Mouse (Mus musculus): ENCODE data around the gene Rbm20.
A peak's percentile ranks its signal among the peaks of the same experiment; 100 is the strongest.

The Rbm20 gene

DNA sequence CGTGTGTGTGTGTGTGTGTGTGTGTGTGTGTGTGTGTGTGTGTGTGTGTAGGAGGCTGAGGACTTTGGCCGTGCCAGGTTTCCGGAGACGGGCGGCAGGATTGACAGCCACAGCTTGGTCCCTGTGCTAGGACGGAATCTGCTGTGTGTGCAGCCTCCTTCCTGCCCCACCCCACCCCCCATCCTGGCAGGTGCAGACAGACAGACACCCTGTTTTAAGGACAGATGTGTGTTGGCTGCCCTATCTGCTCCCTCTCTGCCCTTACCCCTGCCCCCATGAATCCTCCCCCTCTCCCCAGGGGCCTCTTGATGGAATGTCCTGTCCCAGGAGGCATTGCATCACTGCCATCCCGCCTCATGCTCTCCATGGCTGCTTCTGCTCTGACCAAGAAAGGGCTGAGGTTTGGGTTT is 77.3 kb downstream of the Rbm20 start:
- DNase-seq (ENCODE audit: low spot score in 2 of 2) = no peak

DNA sequence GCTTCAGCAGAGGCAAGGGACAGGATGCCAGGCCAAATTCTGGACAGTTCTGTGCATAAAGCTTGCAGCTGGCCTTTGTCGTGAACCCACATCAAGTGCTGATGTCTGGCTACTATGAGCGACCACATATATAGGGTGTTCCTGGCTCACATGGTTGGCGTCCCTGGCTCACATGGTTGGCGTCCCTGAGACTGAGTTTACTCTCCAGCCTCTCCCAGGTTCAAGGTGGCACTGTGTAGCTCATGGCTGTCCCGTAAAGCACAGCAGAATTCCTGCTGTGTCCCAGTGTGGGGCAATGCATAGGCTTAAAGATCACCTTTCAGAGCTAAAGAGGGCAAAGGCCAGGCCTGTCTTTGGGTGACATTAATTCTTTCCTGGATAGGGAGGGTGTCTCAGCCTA is 78.2 kb downstream of the Rbm20 start:
- DNase-seq (ENCODE audit: low spot score in 2 of 2) = no peak

DNA sequence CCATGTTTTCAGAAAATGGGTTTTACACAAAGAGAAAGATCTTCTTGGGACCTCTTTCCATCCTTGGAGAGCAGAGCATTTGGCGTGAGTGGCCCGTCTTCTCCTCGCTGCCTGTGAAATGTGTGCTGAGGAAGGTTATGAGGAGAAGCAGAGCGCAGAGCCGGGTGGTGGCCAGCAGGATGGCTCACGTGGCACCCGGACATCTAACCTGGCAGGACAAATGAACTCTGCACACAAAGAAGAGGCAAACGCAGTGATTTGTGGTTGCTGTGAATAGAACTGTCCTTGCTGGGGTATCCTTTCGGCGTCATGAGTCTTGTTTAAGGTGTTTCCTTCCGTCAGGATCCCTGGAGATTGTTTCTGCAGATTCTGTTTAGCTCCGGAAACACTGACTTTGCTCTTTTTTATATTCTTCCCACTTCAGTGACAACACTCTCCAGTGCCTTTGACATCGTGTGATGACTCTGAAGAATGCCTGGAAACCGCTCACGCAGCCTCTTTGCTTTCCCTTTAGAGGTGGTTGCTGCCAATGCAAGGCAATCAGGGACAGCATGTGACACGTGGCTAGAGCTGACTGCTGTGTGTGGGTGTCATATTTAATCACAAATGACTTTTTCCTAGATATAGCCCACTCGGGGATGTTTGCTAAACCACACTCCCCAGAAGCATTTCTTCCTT is 80.5 kb downstream of the Rbm20 start:
- peak in 1 of 2 experiments; percentile 42 for DNase-seq (ENCODE audit: low spot score in 2 of 2)

DNA sequence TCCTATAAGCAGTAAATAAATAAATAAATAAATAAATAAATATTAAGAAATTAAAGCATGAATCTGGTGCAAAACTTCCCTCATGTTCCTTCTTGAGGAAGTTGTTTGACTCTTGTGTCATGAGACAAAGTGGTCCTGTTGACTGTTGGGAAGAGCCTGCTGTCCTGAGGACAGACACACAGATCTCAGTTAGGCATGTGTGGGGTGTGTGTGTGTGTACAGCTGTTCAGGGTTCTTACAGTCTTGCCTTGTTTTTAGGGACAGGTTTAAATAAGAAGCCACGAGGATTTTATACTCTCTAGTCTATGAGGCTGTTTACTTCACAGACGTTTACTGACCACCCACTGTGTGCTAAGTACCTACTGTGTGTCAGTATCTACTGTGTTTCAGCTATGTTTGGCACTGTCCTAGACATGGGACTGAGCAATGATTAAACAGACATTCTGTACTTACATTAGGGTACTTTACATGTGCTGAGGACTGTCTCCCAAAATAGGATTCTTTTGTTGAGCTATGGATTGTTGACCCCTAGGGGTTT is 81.8 kb downstream of the Rbm20 start:
- no peak for DNase-seq (ENCODE audit: low spot score in 2 of 2)

DNA sequence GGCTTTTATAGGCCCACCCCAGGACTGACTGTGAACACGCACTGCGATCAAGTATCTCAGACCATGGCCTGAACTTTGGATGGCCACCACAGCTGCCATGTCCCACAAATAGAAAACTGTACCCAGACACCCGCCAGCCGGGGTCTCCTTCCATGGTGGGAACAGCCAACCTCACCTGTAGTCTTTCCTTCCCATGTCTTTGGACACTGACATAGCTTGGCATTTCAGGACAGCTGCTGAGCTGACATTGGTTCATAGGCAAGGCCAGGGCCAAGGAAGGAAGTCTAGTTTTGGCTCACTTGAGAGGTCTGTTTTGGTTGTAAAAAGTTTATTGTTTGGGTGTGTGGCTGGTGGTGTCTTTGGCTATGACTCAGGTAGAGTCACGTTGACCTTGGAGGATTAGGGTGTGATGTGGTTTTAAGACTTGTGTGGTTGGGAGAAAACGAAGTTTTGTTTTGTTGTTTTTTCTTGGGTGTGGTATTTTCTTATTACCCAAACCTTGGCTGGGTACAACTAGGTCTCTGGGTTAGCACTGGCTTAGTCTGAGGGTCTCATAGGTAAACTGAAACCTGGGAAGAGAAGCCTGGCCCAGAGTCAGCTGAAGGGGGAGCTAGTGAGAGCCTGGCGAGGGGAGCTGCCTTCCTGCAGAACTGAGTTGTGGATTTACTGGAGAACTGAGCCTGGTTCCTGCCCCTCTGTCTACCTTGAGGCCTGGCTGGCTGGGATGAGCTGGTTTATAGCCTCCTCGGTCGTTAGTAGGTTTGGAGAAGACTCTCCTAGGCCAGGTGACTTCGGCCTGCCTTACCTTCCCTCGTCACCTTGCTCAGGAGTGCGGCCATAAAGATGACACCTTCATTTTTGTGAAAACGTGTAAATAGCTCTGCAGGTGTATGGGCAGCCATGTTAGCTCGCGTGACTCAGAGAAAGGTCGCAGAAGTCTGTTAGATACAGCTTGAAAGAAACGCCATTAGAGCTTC is 83.3 kb downstream of the Rbm20 start:
- DNase-seq (ENCODE audit: low spot score in 2 of 2) = no peak

DNA sequence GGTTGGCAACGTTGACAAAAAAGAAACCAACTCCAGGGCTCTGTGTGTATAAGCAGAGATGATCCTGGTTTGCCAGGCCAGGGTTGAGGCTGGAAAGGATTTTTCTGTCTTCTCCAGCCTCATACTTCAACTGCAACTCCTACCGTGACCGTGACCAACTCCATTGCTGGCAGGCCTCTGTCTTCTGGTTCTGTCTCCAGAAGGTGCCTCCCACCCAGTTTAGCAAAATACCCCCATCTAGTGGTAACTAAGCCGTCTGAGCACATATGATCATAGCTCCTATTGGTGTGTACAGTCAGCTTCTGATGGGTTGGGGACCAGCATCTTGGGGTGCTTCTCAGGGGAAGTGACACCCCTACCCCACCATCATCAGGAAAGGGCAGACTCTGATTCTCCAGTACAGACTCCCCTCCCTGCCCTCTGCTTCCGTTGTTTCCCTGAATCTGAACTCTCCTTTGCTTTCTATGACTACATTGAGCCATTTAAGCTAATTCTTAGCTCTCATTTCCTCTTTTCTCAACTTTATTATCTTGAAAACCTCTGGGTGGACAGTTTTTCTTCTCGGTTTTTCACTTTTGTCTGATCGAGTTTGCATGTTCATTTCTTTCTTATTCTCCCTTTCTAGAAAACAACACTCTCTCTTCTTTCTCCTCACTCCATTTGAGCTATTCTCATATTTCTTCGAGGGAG is 85.8 kb downstream of the Rbm20 start:
- DNase-seq (ENCODE audit: low spot score in 2 of 2) = no peak

- no peak for DNase-seq (ENCODE audit: low spot score in 2 of 2)
These were observed 87.8 kb downstream of the Rbm20 start for GRCm38 (mm10) chr19:53764688-53765478.

DNA sequence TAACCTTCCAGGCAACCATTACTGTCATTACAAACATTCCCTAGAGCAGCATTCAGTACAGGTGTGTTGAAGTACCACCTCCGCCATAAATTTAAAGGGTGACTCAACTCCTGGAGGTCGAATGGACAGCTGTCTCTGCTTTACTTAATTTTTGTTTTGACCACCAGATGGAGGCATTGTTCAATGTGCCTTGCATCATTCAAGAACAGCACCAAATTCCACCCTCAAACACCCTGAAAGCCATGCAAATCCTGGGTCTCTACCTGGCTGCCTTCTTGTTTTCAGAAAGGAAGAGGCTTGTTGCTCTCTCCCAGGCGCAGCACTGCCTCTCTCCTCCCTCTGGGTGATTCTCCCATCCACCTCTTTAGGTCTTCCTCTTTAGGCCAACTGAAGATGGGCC is 91.4 kb downstream of the Rbm20 start:
- DNase-seq (ENCODE audit: low spot score in 2 of 2) = no peak

DNA sequence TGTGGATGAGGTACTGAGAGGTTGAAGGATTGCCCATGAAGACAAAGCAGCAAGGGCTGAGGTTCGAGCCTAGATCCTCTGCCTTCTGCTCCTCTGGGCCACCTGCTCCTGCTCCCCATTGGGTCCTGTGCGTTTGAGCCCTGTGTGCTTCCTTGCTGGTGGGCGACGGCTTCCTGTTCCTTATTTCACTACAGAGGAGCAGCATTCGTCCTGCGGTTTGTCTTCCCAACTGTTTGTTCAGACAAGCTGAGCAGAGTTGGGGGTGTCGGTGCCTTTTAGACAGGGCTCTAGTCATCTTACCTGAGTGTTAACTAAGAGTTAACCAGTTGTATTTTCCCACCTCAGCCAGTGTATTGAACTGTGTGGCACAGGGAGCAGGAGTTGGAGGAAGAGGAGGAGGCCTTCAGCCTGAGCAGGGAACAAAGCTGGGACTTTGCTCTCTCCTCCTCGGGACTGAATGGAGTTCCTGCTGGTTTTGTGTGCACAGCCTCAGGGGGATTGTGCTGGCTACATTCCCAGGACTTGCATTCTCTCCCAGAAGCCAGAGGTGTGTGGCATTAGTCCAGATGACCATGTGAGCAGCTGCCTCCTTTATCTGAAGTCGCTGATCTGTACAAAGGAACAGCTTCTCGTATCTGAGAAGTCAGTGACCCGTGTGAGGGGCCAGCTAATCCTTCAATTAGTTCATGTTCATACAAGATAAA is 97.0 kb downstream of the Rbm20 start:
- no peak for DNase-seq (ENCODE audit: low spot score in 2 of 2)

- DNase-seq (ENCODE audit: low spot score in 2 of 2) = no peak
These were observed 97.7 kb downstream of the Rbm20 start for GRCm38 (mm10) chr19:53774641-53775350.

- DNase-seq (ENCODE audit: low spot score in 2 of 2) = no peak
These were observed 102.3 kb downstream of the Rbm20 start for GRCm38 (mm10) chr19:53779402-53779801.

DNA sequence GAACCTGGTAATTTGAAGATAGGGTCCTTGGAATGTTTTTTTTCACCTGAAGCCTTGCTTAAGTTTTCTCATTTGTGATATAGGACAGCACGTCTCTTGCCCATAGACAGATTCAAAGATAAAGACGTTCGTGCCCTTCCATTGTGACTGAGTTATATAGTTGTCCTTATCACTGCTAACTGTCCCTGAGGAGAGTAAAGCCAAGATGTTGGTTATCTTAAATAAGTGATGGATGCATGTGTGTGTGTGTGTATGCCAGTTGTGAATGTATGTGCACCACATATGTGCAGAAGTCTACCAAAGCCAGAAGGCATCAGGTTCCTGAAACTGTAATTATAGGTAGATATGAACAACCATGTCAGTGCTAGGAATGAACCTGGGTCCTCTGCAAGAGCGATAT is 102.7 kb downstream of the Rbm20 start:
- no peak for DNase-seq (ENCODE audit: low spot score in 2 of 2)

- no peak for DNase-seq (ENCODE audit: low spot score in 2 of 2)
These were observed 103.9 kb downstream of the Rbm20 start for GRCm38 (mm10) chr19:53780752-53781602.

- DNase-seq (ENCODE audit: low spot score in 2 of 2) = no peak
These were observed 104.7 kb downstream of the Rbm20 start for GRCm38 (mm10) chr19:53781826-53782225.

DNA sequence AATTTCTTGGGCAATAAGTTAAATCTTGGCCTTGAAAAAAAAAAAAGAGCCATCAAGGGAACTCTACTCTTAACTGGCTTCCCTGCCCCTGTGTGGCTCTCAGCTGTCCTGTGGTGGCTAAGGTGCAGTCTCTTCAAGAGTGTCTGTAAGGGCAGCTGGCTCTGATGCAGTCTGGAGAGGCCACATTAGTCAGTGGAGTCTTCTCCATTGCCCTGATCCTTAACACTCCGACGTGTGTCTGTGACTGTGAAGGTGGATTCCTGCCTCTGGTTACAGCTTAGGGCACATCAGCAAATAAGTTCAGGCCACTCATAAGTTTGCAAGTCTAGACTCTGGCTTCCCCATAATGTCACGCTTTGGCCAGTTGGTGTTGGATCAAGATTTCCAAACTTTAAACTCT is 108.2 kb downstream of the Rbm20 start:
- DNase-seq (ENCODE audit: low spot score in 2 of 2) = no peak

GRCm38 (mm10) chr19:53786239-53786638 is 109.1 kb downstream of the Rbm20 start:
- no peak for DNase-seq (ENCODE audit: low spot score in 2 of 2)

DNA sequence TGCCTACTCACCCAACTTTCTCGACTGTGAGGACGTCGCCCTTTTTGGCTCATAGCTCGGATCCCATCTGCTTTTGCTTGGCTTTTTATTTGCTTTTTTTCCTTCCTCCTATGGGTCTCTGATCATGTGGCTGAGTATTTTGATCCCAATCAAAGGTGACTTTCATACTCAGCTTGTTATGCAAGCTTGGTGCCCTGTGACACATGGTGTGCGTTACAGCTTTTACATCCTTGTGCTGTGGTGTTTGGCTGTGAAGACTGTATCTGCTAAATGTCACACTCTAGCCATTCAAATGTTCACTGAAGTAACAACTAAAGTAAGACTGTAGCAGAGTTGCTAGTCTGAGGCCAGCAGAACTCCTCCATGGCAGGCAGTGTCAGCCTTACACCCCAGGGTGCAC is 109.7 kb downstream of the Rbm20 start:
- DNase-seq (ENCODE audit: low spot score in 2 of 2) = no peak

GRCm38 (mm10) chr19:53788621-53789331 is 111.7 kb downstream of the Rbm20 start:
- no peak for DNase-seq (ENCODE audit: low spot score in 2 of 2)

All from right cerebral cortex, postnatal 36 days (tissue).